Mouse (Mus musculus): ENCODE results near the gene Afm. TPM values are rescaled to one million over a fixed set of nuclear protein-coding genes. Genes with fewer than 3 reads are reported as not detected.

Gene Afm
- polyA plus RNA-seq (2012; fragmentation: generic; extraction: Trizol), result not detected

DNA sequence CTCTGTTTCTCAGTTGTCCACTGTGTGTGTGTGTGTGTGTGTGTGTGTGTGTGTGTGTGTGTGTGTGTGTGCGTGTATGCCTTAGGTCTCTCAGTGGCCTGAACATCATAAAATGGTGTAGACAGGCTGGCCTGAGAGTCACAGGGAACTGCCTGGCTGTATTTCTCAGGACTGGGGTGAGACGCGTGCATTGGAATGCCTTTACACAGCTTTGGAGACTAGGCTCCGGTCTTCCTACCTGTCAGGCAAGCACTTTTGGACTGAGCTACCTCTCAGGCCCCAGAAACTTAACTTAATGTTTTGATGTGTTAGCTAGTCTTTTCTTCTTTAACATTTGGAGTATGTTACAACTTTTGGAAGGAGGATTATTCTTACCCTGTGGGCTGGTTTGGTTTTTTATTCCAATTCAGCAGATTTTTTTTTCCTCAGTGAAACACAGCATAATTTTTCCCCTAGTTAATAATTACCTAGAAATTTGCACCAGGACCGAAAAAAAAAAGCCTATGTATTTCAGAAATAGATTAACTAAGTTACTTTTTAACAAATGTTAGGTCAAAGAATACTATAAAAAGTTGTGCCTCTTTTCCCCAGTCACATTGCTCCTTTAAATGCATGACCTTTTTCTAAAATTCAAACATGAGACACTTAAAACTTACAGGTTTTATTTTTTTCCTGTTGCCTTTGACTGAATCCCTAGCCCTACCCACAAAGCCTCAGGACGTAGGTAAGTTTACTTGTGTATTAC lies at the start of gene Afm:
Gene Afm (plus strand): TSS at position 577 of the 745 bp plus-strand sequence.

DNA sequence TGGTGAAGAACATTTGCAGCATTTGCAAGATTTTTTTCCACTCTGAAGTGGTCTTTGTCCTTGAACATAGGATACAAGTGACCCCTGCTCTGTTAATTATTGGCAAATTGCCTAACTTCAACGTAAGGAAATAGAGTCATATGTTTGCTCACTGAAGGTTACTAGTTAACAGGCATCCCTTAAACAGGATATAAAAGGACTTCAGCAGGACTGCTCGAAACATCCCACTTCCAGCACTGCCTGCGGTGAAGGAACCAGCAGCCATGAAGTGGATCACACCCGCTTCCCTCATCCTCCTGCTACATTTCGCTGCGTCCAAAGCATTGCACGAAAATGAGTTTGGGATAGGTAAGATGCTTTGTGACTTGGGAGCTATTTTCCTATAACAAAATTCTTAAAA lies 28.2 kb upstream of the Afm start, which contains the start of gene Afp:
Gene Afp (plus strand): TSS at position 220 of the 400 bp plus-strand sequence.

DNA sequence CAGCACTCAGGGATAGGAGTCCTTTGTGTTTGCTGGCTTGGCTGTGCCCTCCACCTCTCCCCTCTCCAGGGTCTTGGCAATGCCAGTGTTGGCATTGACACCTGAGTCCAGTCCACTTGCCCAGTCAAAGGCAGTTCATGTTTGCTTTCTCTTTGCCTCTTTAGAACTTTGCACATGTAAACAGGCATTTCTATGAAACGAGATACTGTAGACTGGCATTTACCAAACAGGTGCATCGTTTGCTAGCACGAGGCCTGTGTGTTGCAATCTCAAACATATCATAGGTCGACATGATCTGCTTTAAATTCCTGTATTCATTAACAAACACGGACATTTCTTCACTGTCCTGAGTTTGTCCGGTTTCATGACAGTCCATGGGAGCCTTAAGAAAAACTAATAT lies 42.0 kb downstream of the Afm start, which contains the start of gene 5830473C10Rik:
Gene 5830473C10Rik (plus strand): TSS at position 365 of the 400 bp plus-strand sequence.

Other genes starting within 250 kb of the Afm start
- gene Ankrd17, start 152.4 kb upstream of the Afm start, polyA plus RNA-seq (2012; fragmentation: generic; extraction: Trizol), result 10 to 100 TPM in 1 of 2 experiments, 1 to 10 TPM in 1; 8.6 to 24.1 TPM
- 1 to 10 TPM in 1 of 2 experiments, under 1 TPM in 1; 0.28 to 1.8 TPM for gene Gm9958, start 151.7 kb upstream of the Afm start, polyA plus RNA-seq (2012; fragmentation: generic; extraction: Trizol)
- not detected for gene Alb, start 58.0 kb upstream of the Afm start, polyA plus RNA-seq (2012; fragmentation: generic; extraction: Trizol)
- gene Afp, start 28.2 kb upstream of the Afm start, polyA plus RNA-seq (2012; fragmentation: generic; extraction: Trizol), result 1 to 10 TPM in 1 of 2 experiments, under 1 TPM in 1; 0.31 to 2.4 TPM
- under 1 TPM; 0.02 to 0.04 TPM for gene 5830473C10Rik, start 42.2 kb downstream of the Afm start, polyA plus RNA-seq (2012; fragmentation: generic; extraction: Trizol)
- under 1 TPM; 0.04 to 0.08 TPM for gene Rassf6, start 121.7 kb downstream of the Afm start, polyA plus RNA-seq (2012; fragmentation: generic; extraction: Trizol)
- 10 to 100 TPM in 1 of 2 experiments, under 1 TPM in 1; 0.48 to 20.8 TPM for gene Cxcl5, start 240.4 kb downstream of the Afm start, polyA plus RNA-seq (2012; fragmentation: generic; extraction: Trizol)
- under 1 TPM; 0.05 to 0.50 TPM for gene Ppbp, start 249.6 kb downstream of the Afm start, polyA plus RNA-seq (2012; fragmentation: generic; extraction: Trizol)

Data from C3H10T1/2 (cell line).